Comparison of ENCODE assay signal across 28 mouse cellular contexts in the genomic region with DNA sequence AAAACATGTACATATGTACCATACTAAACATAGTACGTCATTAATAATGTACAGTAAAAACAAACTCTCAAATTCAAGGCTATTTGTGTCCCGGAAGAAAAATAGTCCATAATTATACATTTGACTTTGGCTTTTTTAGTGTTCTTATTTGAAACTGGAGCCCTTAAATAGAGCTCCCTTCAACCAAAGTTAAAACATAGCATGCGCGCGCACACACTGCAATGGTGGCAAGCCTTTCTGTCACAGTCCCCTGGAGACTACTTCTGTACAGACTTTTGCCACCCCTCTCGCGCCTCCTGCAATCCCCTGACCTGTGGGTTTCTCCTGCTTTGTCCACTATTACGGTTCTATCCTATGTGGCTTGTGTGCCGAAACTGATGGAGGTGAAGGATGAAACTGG. TPM values are rescaled to one million over a fixed set of nuclear protein-coding genes. Genes with fewer than 3 reads are reported as not detected.
DNase-seq lines count a peak whose midpoint lies in the region; ATAC-seq and TF ChIP-seq lines count a peak whose summit lies in the region.
"Had no signal": no experiment of that assay in that cellular context is flagged by ENCODE, and none has a peak within 500 bp of the region (broad histone marks: within the 10 kb centered on the region; RNA-seq: fewer than 3 reads in every experiment).

No protein-coding gene starts in this region.

- no peak for DNase-seq in testis, postnatal 10 days (ENCODE audit: low spot score)
- DNase-seq in ES-E14 (ENCODE audit: low read depth, low spot score), result no peak
- DNase-seq in R1 (ENCODE audit: low read depth, low spot score), result peak; percentile 25
- DNase-seq in embryo, embryonic 10.5 days (ENCODE audit: low spot score), result no peak
- DNase-seq: adrenal gland, adult 2 months; adrenal gland, postnatal 10 days; adrenal gland, postnatal 36 days; B cell, adult 2 months; cerebellum, adult 11-12 months; cerebellum, adult 2 months; cerebellum, adult 9-10 months; cerebellum, postnatal 10 days; cerebellum, postnatal 25 days; embryo, embryonic 11 days; forebrain, postnatal 0 days had no signal

- no peaks in the 10 kb centered on the region; the same call in 1 of the 2 replicates for H3K4me1 ChIP-seq in testis, adult 2 months (ENCODE audit: control insufficient read depth, insufficient read depth, low read length)
- H3K4me1 ChIP-seq in ES-E14 (ENCODE audit: control insufficient read depth in 2 of 2, insufficient read depth in 2 of 2, low read length in 2 of 2, poor library complexity in 1 of 2), result no peaks in the 10 kb centered on the region; a peak in 1 of 4 replicates
- H3K4me1 ChIP-seq: embryonic facial prominence, embryonic 13.5 days; embryonic facial prominence, embryonic 15.5 days; forebrain, embryonic 13.5 days; forebrain, embryonic 15.5 days had no signal

- peak overlapping the region; percentile 54; the same call in 1 of the 2 replicates for H3K9ac ChIP-seq in ES-E14 (ENCODE audit: insufficient read depth, low read depth, low read length, poor library complexity, severe bottlenecking)
- H3K9ac ChIP-seq: embryonic facial prominence, embryonic 13.5 days; embryonic facial prominence, embryonic 15.5 days; forebrain, embryonic 13.5 days; forebrain, embryonic 15.5 days; forebrain, postnatal 0 days had no signal

- no peak for TF ChIP-seq CTCF in testis, adult 2 months (IDR thresholded peaks at IDR 0.05; ENCODE audit: control insufficient read depth, insufficient read depth, insufficient replicate concordance, low read depth, low read length)

- no peak for TF ChIP-seq POLR2A in testis, adult 2 months (IDR thresholded peaks at IDR 0.05; ENCODE audit: control insufficient read depth, low read depth, low read length)

- H3K36me3 ChIP-seq in testis, adult 2 months (ENCODE audit: control insufficient read depth, insufficient read depth, low read length), result no peaks in the 10 kb centered on the region
- peaks cover 1% of the 10 kb centered on the region; the same call in 1 of the 2 replicates for H3K36me3 ChIP-seq in ES-E14 (ENCODE audit: control insufficient read depth, insufficient read depth, low read length, poor library complexity, severe bottlenecking)
- H3K36me3 ChIP-seq: embryonic facial prominence, embryonic 13.5 days; embryonic facial prominence, embryonic 15.5 days; forebrain, embryonic 15.5 days had no signal

- H3K27ac ChIP-seq in testis, adult 2 months (ENCODE audit: control insufficient read depth, insufficient read depth, low read depth, low read length), result no peak overlapping the region
- H3K27ac ChIP-seq in ES-E14 (ENCODE audit: insufficient read depth, low read depth, low read length, poor library complexity, severe bottlenecking), result no peak overlapping the region
- H3K27ac ChIP-seq: embryonic facial prominence, embryonic 13.5 days; embryonic facial prominence, embryonic 15.5 days; forebrain, embryonic 13.5 days; forebrain, embryonic 15.5 days had no signal

- H3K4me3 ChIP-seq in testis, adult 2 months (ENCODE audit: control insufficient read depth, low read depth, low read length), result peak overlapping the region; percentile 89
- peak overlapping the region; percentile 33 to 48; a peak in 2 of 4 replicates for H3K4me3 ChIP-seq in ES-E14 (ENCODE audit: insufficient read depth in 1 of 2, low read depth in 1 of 2, low read length in 2 of 2, poor library complexity in 1 of 2, severe bottlenecking in 1 of 2)
- H3K4me3 ChIP-seq: embryonic facial prominence, embryonic 13.5 days; embryonic facial prominence, embryonic 15.5 days; erythroblast, embryonic 14.5 days; forebrain, embryonic 13.5 days; forebrain, embryonic 15.5 days had no signal

- no peaks in the 10 kb centered on the region for H3K27me3 ChIP-seq in testis, adult 2 months (ENCODE audit: control insufficient read depth, insufficient read depth, low read length)
- H3K27me3 ChIP-seq: CH12.LX; embryonic facial prominence, embryonic 13.5 days; embryonic facial prominence, embryonic 15.5 days; forebrain, embryonic 13.5 days; forebrain, embryonic 15.5 days had no signal

- in situ Hi-C loops in ES-E14 (cut with MboI; ENCODE audit: low sequenced_read_pairs in 2 of 2, unreplicated experiment in 2 of 2), result no loop called here

- H3K9me3 ChIP-seq in ES-E14 (ENCODE audit: control insufficient read depth, insufficient read depth, low read depth, low read length), result no peaks in the 10 kb centered on the region
- H3K9me3 ChIP-seq: embryonic facial prominence, embryonic 13.5 days; embryonic facial prominence, embryonic 15.5 days; forebrain, embryonic 13.5 days; forebrain, embryonic 15.5 days had no signal

- ATAC-seq in erythroid progenitor cell, adult 5-6 weeks (replicated peaks; ENCODE audit: low FRiP score, poor library complexity, severe bottlenecking), result no peak
- ATAC-seq: CD4-positive, CD25-positive, alpha-beta regulatory T cell, adult 4 months; forebrain, embryonic 13.5 days; forebrain, embryonic 15.5 days; forebrain, postnatal 0 days; Patski had no signal

TF ChIP-seq in ES-E14, 5 proteins besides CTCF, POLR2A, EP300 and RAD21:
- TF ChIP-seq HCFC1 (IDR thresholded peaks at IDR 0.05; ENCODE audit: borderline replicate concordance, insufficient read depth, low read length) (no peak), CHD2 (IDR thresholded peaks at IDR 0.05; ENCODE audit: low read depth, low read length) (no peak), MAFK (IDR thresholded peaks at IDR 0.05; ENCODE audit: insufficient read depth, low read depth, low read length) (no peak), ZC3H11A (IDR thresholded peaks at IDR 0.05; ENCODE audit: borderline replicate concordance, low read depth, low read length) (no peak), ZNF384 (IDR thresholded peaks at IDR 0.05; ENCODE audit: low read depth, low read length) (no peak)

RNA-seq across cellular contexts. Expression of gene Trap1a, which starts 0.9 kb away (rescaled TPM):
- 2.1 and 4.1 TPM in 2 replicates for polyA plus RNA-seq in testis, adult 2 months (2012; rRNA removed)
- total RNA-seq in ES-E14 (2012; rRNA removed), result 256 and 378 TPM in 2 replicates
- not detected in 2 replicates for total RNA-seq in erythroid progenitor cell, adult 5-6 weeks (2015; ENCODE audit: low replicate concordance)
- not detected in 2 replicates for total RNA-seq in erythroid progenitor cell, adult 5-6 weeks (2017; ENCODE audit: low replicate concordance)
- total RNA-seq: adrenal gland, adult 2 months; adrenal gland, postnatal 10 days; adrenal gland, postnatal 36 days; CH12.LX; forebrain, postnatal 0 days had no signal
- polyA plus RNA-seq: adrenal gland, adult 2 months; CD4-positive, CD25-positive, alpha-beta regulatory T cell, adult 4 months; cortical plate, adult 2 months; embryonic facial prominence, embryonic 11.5 days; embryonic facial prominence, embryonic 13.5 days; embryonic facial prominence, embryonic 15.5 days; erythroblast, embryonic 14.5 days; forebrain, embryonic 11.5 days; forebrain, embryonic 13.5 days; forebrain, embryonic 15.5 days; forebrain, postnatal 0 days; Patski had no signal

Comparison
In these comparisons a context has a peak if more than half of its experiments do, and no peak if none do; other contexts are left out.
1. RNA of gene Trap1a, which starts 0.9 kb away (total RNA-seq): 256 to 378 TPM in ES-E14; not detected in erythroid progenitor cell, adult 5-6 weeks; every median in the first group is over 100 times any median in the second.